Mouse (Mus musculus) urinary bladder, postnatal 4 days (tissue): ENCODE results near the gene Kxd1.
"Not testable (repeated sequence)": the region's sequence is repeated elsewhere in the genome, so short reads cannot be mapped to it uniquely, and the experiment has no call there.

Source experiments
- DNase-seq, 2 experiments: peaks; one replicate each; pipeline ENCODE4 v3.0.0; 2021 to 2022; ENCODE audit warnings: low spot score in 2 of 2

Kxd1 gene

DNA sequence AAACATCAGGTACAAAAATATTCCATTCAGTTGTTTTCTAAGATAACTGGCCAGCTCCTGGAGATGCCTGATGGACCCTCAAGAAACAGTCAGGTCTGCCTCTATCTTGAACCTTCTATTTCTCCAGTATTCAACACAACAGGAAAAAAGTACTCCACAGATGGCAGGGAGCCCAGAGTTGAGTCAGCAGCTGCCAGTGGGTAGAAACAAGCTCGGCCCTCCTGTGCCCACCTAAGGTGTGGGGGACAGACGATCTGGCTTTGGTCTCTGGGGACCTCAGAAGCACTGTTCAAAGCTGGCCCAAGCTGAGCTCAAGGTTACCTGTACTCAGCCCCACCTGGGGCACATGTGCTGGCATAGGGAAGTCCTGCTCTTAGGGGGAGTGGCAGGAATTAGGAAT lies 14.3 kb downstream of the Kxd1 start:
- DNase-seq, result no peak

DNA sequence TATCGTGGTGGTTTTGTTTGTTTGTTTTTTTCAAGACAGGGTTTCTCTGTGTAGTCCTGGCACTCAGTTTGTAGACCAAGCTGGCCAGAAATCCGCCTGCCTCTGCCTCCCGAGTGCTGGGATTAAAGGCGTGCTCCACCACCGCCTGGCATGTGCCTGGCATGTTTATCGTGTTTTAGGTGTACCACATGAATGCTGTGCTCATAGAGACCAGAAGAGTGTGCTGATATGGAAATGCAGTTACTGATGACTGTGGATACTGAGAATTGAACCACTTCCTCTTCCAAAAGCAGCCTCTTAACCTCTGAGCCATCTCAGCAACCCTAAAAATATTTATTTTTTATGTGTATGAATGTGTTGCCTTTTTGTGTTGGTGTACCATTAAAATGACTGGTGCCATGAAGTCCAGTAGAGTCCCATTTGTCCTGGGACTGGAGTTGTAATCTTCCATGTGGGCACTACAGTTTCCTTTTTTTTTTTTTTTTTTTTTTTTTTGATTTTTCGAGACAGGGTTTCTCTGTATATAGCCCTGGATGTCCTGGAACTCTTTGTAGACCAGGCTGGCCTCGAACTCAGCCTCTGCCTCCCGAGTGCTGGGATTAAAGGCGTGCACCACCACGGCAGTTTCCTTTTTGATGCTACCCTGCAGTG lies 15.4 kb downstream of the Kxd1 start:
- DNase-seq, result no peak

DNA sequence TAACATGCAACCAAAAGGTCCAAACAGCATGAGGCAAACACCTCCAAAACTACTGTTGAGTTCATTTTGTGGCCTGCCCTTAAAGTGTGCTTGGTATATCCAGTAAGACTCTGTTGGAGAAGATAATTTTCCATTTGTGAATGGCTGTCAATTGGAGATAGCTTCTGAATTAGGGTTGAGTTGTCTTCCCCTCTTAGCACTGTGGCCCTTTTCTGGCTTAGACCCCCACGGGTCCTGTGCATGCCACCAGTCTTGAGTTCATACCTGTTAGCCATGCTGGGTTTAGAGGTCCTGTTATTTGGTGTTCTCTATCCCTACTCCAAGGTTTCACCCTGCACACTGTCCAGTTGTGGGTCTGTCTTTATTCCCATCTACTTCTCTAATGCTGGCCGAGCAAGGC lies 16.0 kb downstream of the Kxd1 start:
- DNase-seq, result no peak

DNA sequence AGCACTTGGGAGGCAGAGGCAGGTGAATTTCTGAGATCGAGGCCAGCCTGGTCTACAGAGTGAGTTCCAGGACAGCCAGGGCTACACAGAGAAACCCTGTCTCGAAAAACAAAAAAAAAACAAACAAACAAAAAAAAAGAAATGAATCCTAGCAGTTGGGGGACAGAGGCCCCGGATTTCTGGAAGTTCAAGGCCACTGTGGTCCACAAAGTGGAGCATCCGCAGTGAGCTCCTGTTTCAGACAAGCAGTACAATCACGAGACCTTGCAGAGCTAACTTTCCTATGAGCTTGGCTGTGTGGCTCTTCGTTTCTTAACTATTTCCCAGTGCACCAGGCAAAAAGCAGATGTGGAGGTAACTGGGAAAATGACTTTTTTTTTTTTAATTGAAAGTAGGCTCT lies 16.6 kb downstream of the Kxd1 start:
- DNase-seq, result not testable (repeated sequence)

DNA sequence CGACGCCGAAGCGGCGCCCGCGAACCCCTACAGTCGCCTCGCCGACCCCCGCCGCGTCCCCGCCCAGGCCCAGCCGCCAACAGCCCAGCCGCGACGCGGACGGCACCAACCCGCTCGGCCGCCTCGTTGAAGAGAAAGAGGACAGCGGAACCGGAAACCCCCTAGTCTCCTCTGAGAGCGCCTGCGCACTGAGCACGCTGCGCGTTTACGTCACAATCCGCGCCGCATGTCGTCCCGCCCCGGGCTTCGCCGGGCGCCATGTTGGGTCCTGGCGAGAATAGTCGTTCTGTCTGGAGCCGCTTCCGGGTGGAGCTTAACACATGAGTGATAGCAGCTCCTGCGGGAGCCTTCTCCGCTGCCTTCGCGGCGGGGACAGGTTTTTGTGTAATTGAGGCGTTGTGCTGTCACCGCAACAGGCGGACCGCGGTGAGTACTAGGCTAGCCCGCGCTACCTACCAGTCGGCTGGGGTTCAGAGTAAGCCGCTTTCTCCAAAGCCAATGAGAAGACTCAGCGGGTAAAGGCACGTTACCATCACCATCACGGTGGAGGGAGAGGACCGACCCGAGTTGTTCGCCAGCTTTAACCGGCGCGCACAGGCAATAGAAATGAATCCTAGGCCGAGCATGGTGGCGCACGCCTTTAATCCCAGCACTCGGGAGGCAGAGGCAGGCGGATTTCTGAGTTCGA lies 17.4 kb downstream of the Kxd1 start, which contains the start of gene Uba52:
Gene Uba52, minus strand, starts transcription at position 574 of the 688 bp plus-strand sequence.
- DNase-seq, result peak; percentile 96 to 98

DNA sequence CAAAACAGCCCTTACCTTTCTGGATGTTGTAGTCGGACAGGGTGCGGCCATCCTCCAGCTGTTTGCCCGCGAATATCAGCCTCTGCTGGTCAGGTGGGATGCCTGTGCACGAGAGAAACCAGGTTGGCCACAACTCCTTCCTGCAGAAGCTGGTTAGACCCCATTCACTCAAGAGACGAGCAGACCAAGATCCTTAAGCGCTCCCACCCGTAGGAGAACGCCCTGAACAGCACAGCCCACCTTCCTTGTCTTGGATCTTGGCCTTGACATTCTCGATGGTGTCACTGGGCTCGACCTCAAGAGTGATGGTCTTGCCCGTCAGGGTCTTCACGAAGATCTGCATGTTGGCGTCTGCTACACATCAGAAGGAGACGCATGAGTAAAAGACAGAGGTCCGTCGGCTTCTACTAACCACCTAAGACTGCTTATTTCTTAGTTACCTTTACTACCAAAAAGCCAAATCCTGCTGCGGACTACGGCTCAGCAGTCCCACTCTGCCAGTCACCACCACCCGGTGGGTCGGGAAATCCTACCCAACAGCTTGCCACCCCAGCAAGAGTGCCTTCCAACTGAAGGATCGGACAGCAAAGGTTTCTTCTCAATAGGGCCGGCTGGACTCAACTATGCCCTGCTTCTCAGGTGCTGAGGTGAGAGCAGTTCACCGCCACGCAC lies 18.3 kb downstream of the Kxd1 start:
- DNase-seq, result no peak

DNA sequence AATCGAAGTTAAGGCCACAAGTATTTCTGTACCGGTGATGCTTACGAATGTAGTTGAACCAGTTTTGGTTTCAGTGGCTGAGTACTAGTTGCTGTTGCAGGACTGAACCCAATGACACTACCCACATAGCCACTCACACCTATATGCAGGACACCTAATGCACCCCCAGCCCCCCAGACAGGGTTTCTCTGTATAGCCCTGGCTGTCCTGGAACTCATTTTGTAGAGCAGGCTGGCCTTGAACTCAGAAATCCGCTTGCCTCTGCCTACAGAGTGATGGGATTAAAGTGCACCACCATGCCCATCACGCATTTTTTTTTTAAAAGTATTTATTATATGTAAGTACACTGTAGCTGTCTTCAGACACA lies 20.7 kb downstream of the Kxd1 start:
- no peak for DNase-seq

DNA sequence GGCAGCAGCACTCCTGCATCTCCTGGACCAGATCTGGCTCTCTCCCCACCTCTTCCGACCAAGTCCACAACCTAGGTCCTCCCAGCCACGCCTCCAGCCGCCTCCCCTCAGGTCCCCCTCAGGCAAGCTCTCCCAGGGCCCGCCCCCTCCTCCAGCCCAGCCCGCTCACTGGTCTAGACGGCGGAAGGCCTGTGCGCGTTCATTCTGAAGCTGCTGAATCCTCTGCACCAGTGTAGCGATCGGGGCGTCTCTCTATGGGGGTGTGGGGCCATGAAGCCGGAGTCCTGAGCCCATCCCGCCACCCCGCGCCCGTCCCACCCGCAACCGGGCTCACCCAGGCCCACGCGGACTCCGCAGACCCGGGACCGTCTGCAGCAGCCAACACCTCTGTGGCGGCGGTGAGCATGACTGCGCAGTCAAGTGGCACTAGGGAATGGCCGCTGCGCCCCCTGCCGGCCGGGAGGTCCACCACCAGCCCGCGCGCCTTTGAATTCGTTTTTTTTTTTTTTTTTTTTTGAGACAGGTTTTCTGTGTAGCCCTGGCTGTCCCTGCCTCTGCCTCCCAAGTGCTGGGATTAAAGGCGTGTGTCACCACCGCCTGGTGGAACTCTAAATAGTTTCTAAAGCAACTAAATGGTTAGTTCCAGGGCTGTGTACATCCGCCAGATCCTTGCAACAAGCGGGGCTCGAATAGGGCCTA lies 21.3 kb downstream of the Kxd1 start, which contains the start of gene Rex1bd:
Gene Rex1bd, minus strand, starts transcription at position 425 of the 699 bp plus-strand sequence.
- DNase-seq, result peak; percentile 92

DNA sequence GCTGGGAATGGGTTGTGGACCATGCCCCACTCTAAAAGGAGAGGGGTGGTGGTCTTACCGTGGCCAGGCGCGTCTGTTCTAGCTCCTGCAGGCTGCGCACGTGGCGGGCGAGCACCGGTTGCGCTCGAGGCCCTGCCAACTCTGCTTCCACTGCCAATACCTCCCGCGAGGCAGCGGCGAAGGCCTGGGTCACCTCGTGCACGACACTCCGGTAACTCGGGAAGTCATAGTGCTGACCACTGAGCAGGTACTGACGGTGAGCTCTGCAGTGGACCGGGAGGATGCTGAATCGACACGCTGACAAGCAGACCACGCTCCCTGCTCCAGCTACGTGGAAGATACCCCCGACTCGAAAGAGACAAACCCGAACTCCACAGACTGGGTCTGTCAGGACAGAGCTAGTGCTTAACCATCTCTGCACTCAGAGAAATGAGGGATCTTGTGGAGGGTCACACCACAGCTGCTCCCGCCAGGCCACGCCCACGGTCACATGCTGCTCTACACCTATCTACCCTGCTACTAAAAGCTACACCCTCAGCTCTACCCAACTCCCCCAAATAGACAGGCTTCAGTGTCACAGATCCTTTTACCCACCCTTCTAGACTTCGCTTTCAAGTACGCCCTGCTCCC lies 21.9 kb downstream of the Kxd1 start:
- DNase-seq, result no peak

DNA sequence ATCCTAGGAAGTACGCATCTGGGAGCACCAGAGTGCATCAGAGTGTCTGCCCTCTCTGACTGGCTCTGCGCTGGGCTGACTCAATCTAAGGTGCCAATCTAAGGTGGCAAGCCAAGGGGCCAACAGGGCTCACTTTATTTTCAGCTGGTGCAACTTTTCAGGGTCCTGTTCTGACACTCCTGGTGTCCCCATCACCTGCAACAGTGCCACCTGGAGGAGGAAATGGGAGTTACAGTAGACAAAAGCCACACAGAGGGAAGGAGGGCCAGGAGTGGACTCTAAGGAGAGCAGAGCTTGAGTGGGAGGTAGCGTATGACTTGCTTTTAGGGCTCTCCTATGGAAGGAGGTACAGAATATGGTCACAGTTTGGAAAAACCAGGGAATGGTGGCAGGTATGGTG lies 22.9 kb downstream of the Kxd1 start:
- DNase-seq, result peak; percentile 54 to 80

DNA sequence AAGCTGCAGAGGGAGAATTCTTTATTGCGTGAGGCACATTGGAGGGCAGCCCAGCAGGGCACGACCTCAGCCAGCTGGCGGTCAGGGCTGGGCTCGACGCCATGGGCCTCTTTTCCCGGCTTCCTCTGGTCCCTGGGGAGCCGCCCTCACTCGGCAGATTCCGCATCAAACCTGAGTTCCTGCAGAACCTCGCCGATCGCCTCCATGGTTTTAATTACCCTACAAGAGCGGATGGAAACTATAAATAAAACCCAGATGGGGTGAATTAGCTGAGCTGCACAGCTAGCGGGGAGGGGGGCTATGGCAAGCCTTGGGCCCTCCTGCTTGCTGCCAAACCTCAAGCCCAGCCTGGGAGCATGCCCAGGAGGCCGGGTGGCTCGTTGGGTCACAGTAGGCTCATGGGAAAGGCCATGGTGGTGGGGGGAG lies 23.5 kb downstream of the Kxd1 start:
- DNase-seq, result peak; percentile 66 to 78

DNA sequence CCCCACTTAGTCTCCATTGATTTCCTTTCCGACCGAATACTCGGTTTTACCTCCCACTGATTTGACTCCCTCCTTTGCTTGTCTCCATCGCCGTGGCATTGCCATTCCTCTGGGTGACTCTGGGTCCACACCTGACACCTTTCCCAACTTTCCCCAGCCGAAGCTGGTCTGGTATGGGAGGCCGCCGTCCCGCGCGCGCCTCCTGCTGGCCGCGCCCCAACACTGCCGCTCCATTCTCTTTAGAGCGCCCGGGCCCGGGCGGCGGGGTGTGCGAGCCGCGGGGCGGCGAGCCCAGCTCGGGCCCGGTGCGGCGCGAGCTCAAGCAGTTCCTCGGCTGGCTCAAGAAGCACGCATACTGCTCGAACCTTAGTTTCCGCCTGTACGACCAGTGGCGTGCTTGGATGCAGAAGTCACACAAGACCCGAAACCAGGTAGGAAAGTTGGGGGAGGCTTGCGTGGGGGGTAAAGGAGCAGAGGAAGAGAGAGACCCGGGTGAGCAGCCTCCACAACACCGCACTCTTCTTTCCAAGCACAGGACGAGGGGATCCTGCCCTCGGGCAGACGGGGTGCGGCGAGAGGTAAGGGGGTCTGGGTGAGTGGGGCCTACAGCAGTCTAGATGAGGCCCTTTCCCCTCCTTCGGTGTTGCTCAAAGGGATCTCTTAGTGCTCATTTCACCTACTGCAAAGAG lies 24.6 kb downstream of the Kxd1 start:
- DNase-seq, result peak; percentile 70 to 73

DNA sequence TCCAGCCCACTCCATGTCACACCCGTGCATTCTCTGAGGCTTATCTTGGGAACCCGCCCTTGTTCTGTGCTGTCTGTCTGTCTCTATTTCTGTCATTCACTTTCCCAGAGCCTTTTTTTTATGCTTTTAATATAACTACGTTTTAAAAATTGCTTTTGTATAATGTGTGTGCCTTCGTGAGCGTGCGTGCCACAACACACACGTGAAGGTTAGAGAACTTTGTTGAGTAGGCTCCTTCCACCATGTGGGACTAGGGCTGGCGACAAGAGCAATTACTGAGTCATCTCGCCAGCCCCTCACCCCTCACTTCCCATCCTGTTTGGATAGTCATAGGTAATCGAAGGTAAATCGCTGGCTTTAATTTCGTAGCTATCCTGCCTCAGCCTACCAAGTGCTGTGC lies 25.2 kb downstream of the Kxd1 start:
- no peak for DNase-seq

DNA sequence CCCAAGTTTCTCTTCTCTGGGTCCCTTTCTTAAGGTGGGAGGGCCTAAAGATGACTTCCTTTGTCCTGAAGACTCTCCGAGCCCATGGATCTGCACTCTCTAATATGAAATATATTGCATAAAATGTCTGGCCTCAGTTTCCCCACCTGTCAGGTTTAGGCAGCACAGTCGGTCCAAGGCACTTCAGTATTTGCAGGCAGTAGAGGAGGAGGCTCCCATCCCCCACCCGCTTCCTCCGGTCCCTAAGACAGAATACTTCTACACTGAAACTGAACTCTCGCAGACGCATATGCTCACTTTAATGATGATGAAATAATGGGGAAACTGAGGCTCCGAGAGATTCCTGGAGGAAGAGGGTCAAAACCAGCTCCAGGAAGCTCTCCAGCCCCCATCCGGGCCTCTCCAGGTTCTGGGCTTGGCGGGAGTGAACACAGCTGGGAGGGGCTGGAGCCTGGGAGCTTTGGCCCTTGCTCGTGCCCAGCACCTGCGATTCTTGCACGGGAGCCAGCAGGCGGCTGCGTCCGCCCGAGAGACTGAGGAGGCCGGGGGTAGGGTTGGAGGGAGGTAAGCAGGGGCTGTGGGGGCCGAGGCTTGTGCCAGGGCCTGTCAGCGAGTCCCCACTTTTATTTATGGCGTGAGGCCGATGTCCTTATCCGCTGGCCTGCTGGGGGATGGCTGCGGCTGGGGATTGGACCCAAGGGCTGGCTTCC lies 25.8 kb downstream of the Kxd1 start:
- peak in 1 of 2 experiments; percentile 32 for DNase-seq

DNA sequence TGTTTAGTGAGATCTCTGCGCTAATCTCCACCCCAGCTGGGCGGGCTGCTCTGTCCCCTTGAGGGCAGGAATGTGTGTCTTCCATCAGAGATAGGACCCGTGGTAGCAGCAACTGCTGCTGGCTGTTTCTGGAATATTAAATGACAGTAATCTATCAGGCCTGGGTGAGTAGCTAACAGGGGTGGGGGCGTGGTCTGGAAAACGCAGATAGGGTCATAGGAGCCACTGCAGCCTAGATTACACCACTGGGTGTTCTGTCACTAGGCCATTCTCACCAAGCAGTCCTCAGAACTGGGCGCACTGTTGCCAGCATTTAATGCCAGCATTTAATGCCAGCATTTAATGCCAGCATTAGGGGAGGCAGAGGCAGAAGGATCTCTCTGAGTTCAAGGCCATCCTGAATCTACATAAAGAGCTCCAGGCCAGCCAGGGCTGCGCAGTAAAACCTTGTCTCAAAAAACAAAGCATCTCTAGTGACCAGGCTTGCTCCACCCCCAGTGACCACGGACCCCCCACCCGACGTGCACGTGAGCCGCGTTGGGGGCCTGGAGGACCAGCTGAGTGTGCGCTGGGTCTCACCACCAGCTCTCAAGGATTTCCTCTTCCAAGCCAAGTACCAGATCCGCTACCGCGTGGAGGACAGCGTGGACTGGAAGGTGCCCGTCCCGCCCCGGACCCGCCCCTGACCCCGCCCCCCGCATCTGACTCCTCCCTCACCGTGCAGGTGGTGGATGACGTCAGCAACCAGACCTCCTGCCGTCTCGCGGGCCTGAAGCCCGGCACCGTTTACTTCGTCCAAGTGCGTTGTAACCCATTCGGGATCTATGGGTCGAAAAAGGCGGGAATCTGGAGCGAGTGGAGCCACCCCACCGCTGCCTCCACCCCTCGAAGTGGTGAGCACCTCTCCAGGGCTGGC lies 27.1 kb downstream of the Kxd1 start:
- no peak for DNase-seq

DNA sequence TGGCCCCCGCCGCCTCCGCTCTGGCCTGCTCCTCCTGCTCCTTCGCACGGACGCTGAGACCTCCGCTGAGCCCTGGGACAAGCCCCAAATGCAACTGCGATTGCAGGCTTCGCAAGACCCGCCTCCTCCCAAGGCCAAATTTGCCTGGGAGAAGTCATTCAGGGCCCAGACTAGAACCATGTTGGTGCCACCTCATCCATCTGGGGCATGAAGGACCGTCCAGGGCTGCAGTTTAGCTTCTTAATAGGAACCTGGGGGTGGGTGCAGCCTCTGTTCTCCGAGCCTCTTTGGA lies 32.0 kb downstream of the Kxd1 start:
- no peak for DNase-seq

DNA sequence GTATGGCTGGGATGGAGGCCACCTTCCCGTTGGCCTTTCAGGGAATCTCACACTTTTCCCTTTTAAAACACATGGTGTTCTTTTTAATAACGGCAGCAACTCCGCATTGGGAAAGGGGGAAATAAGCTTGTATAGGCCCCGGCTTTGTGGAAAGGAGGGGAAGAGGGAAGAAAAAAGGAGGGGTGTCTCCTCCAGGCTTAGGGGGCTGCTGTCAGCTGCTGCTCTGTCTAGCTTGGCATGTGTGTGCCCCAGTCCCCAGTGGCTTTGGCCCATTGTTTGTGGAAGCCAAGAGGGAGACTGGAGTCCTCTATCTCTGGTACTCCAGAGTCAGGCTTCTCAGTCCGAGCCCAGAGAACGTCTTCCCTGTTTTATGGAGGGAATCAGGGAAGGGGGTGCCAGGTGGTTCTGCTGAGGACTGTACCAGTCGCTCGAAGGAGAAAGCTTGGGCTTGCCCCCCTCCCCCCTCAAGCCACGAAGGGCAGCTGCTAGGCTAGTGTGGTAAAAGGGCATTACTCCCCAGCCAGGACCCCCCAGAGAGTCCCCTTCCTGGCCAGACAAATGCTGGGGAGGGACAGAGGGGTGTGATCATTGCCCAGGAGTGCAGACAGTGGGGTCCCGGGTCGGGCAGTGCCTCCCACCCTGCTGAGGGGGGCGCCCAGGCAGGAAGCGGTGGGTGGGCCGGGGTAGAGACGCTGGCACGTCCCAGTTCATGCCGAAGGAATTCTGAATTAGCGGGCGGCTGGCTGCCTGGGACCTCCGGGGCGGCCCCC lies 32.6 kb downstream of the Kxd1 start:
- no peak for DNase-seq

DNA sequence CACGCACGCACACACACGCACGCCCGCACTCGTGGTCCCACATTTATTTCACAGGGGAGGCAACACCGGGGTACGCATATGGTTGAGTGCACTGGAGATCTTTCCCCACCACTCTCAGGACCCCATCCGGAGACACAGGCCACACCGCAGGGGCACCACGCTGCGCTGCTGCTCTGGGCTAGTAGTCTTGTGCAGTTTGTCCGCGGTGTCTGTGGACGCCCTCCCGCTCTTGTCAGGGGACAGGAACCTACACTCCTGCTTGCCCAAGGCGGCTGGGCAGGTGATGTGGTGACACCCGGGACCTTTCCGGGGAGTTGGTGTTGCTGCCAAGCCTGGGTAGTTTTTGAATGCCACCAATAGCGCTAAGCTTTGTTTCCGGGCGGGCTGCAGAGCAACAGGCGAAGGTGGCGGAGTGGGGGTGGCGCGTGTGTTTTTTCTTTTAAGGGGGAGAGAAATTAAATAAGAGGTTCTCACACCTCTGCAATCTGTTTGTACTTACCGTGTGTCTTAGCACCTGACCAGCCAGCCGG lies 33.3 kb downstream of the Kxd1 start:
- DNase-seq, result no peak
